Mouse (Mus musculus) myocyte (in vitro differentiated cells): ENCODE measurements at regions not wholly inside any gene's neighbourhood (a gene's known extent, or its start where the extent isn't known, plus 50 kb on each side); places are given as distances from the start of the nearest gene placed in this dataset.

Experiments used
- H3K27me3 ChIP-seq: one replicate; pipeline ENCODE4 v1.6.1; 2011; ENCODE audit not compliant: control insufficient read depth, insufficient read depth, insufficient read length
- H3K36me3 ChIP-seq: one replicate; pipeline ENCODE4 v1.6.1; 2011; ENCODE audit not compliant: control insufficient read depth, insufficient read depth
- H3K4me2 ChIP-seq: one replicate; pipeline ENCODE4 v1.6.1; 2011; ENCODE audit warnings: low read depth, control low read depth
- H3K4me3 ChIP-seq: one replicate; pipeline ENCODE4 v1.5.1; 2011; ENCODE audit warnings: mild to moderate bottlenecking, control low read depth, moderate library complexity
- H3K79me2 ChIP-seq: one replicate; pipeline ENCODE4 v1.6.1; 2011; ENCODE audit not compliant: control insufficient read depth, insufficient read depth
- H3ac ChIP-seq: one replicate; pipeline ENCODE4 v1.6.1; 2011; ENCODE audit not compliant: control insufficient read depth, insufficient read length
- CEBPB ChIP-seq: IDR thresholded peaks from 2 replicates; pipeline ENCODE4 v1.6.1; 2011; ENCODE audit warnings: mild to moderate bottlenecking, moderate library complexity; ENCODE audit not compliant: poor library complexity, insufficient read depth, severe bottlenecking
- E2F4 ChIP-seq: IDR thresholded peaks from one replicate; pipeline ENCODE4 v1.6.1; 2011; ENCODE audit warnings: mild to moderate bottlenecking, control low read depth, moderate library complexity; ENCODE audit not compliant: insufficient read depth
- MAX ChIP-seq: IDR thresholded peaks from one replicate; pipeline ENCODE4 v1.6.1; 2011; ENCODE audit warnings: low read depth, mild to moderate bottlenecking, control low read depth
- MYOD1 ChIP-seq, 3 experiments: IDR thresholded peaks; one replicate each; pipeline ENCODE4 v1.6.1; 2011; ENCODE audit warnings: control low read depth in 2 of 3, low read depth in 2 of 3, mild to moderate bottlenecking in 2 of 3, moderate library complexity in 1 of 3; ENCODE audit not compliant: insufficient read length in 2 of 3, control insufficient read depth in 1 of 3
- MYOG ChIP-seq, 3 experiments: IDR thresholded peaks; one replicate each; pipeline ENCODE4 v1.6.1; 2011; ENCODE audit warnings: control low read depth in 2 of 3, low read depth in 2 of 3, mild to moderate bottlenecking in 2 of 3; ENCODE audit not compliant: insufficient read length in 2 of 3, control insufficient read depth in 1 of 3, insufficient read depth in 1 of 3
- POLR2A ChIP-seq: IDR thresholded peaks from one replicate; pipeline ENCODE4 v1.6.1; 2011; ENCODE audit warnings: low read depth, mild to moderate bottlenecking, control low read depth, moderate library complexity; ENCODE audit not compliant: insufficient read length
- POLR2AphosphoS2 ChIP-seq: IDR thresholded peaks from one replicate; pipeline ENCODE4 v1.6.1; 2011; ENCODE audit warnings: low read depth, control low read depth; ENCODE audit not compliant: insufficient read length
- REST ChIP-seq: IDR thresholded peaks from one replicate; pipeline ENCODE4 v1.6.1; 2011; ENCODE audit warnings: mild to moderate bottlenecking, control low read depth, moderate library complexity; ENCODE audit not compliant: insufficient read depth, insufficient read length
- SRF ChIP-seq: IDR thresholded peaks from one replicate; pipeline ENCODE4 v1.6.1; 2011; ENCODE audit warnings: low read depth; ENCODE audit not compliant: control insufficient read depth, insufficient read length
- TCF12 ChIP-seq: IDR thresholded peaks from one replicate; pipeline ENCODE4 v1.6.1; 2011; ENCODE audit warnings: mild to moderate bottlenecking, control low read depth; ENCODE audit not compliant: poor library complexity, insufficient read depth, severe bottlenecking
- TCF3 ChIP-seq: IDR thresholded peaks from one replicate; pipeline ENCODE4 v1.6.1; 2011; ENCODE audit warnings: low read depth, control low read depth; ENCODE audit not compliant: insufficient read length
- USF1 ChIP-seq: IDR thresholded peaks from one replicate; pipeline ENCODE4 v1.6.1; 2011; ENCODE audit warnings: low read depth, mild to moderate bottlenecking, control low read depth, moderate library complexity

GRCm38 (mm10) chr15:87290987-87291529, 253.0 kb upstream of the Fam19a5 start:
- Histone ChIP-seq H3K4me3 (no peak overlapping the region), H3K36me3 (no peaks in the 10 kb centered on the region), H3K4me2 (no peak overlapping the region), H3ac (no peak overlapping the region), H3K27me3 (no peaks in the 10 kb centered on the region), H3K79me2 (no peaks in the 10 kb centered on the region)
- TF ChIP-seq MYOG (IDR thresholded peaks at IDR 0.05; ENCODE audit: control insufficient read depth in 1 of 3, insufficient read depth in 1 of 3, insufficient read length in 2 of 3, low read depth in 2 of 3) (no peak), REST (no peak), MAX (no peak), SRF (no peak), POLR2A (no peak), USF1 (no peak)

- TF ChIP-seq MAX (no peak), MYOD1 (IDR thresholded peaks at IDR 0.05; ENCODE audit: control insufficient read depth in 1 of 3, insufficient read length in 2 of 3, low read depth in 2 of 3) (no peak), TCF3 (no peak)
- no peaks in the 10 kb centered on the region for H3K79me2 ChIP-seq
- no peaks in the 10 kb centered on the region for H3K27me3 ChIP-seq
- H3K4me2 ChIP-seq, result no peak overlapping the region
- no peak overlapping the region for H3K4me3 ChIP-seq
- no peak overlapping the region for H3ac ChIP-seq
- H3K36me3 ChIP-seq, result no peaks in the 10 kb centered on the region
Observed at GRCm38 (mm10) chr15:87319896-87320295, 224.2 kb upstream of the Fam19a5 start.

- H3ac ChIP-seq, result no peak overlapping the region
- H3K36me3 ChIP-seq, result no peaks in the 10 kb centered on the region
- H3K4me3 ChIP-seq, result no peak overlapping the region
- no peaks in the 10 kb centered on the region for H3K79me2 ChIP-seq
- no peak overlapping the region for H3K4me2 ChIP-seq
- H3K27me3 ChIP-seq, result no peaks in the 10 kb centered on the region
- TF ChIP-seq E2F4, result no peak
- TF ChIP-seq TCF3, result no peak
- TF ChIP-seq SRF, result no peak
- no peak for TF ChIP-seq MYOD1 (IDR thresholded peaks at IDR 0.05; ENCODE audit: control insufficient read depth in 1 of 3, insufficient read length in 2 of 3, low read depth in 2 of 3)
- no peak for TF ChIP-seq POLR2A
- no peak for TF ChIP-seq REST
- TF ChIP-seq MYOG (IDR thresholded peaks at IDR 0.05; ENCODE audit: control insufficient read depth in 1 of 3, insufficient read depth in 1 of 3, insufficient read length in 2 of 3, low read depth in 2 of 3), result no peak
- TF ChIP-seq MAX, result no peak
- no peak for TF ChIP-seq POLR2AphosphoS2
- TF ChIP-seq TCF12, result no peak
- no peak for TF ChIP-seq CEBPB
- no peak for TF ChIP-seq USF1
Observed at GRCm38 (mm10) chr15:87321067-87321985, 222.8 kb upstream of the Fam19a5 start.

GRCm38 (mm10) chr15:87325389-87325788, 218.7 kb upstream of the Fam19a5 start:
- Histone ChIP-seq H3K27me3 (no peaks in the 10 kb centered on the region), H3K4me3 (no peak overlapping the region), H3ac (no peak overlapping the region), H3K79me2 (no peaks in the 10 kb centered on the region), H3K36me3 (no peaks in the 10 kb centered on the region), H3K4me2 (no peak overlapping the region)
- TF ChIP-seq POLR2A (no peak), TCF12 (no peak), MYOD1 (IDR thresholded peaks at IDR 0.05; ENCODE audit: control insufficient read depth in 1 of 3, insufficient read length in 2 of 3, low read depth in 2 of 3) (no peak), SRF (no peak)

- Histone ChIP-seq H3K4me3 (no peak overlapping the region), H3K36me3 (no peaks in the 10 kb centered on the region), H3K4me2 (no peak overlapping the region), H3ac (no peak overlapping the region), H3K79me2 (no peaks in the 10 kb centered on the region), H3K27me3 (no peaks in the 10 kb centered on the region)
- TF ChIP-seq CEBPB (no peak), E2F4 (no peak), MAX (no peak), SRF (no peak), POLR2AphosphoS2 (no peak), MYOG (IDR thresholded peaks at IDR 0.05; ENCODE audit: control insufficient read depth in 1 of 3, insufficient read depth in 1 of 3, insufficient read length in 2 of 3, low read depth in 2 of 3) (no peak), TCF12 (no peak)
Observed at GRCm38 (mm10) chr15:87326281-87326680, 217.8 kb upstream of the Fam19a5 start.
